Mouse (Mus musculus) MEL (cell line): ENCODE results near the gene Tmod1.

Experiments
- CTCF ChIP-seq, 3 experiments: IDR thresholded peaks in 2 of 3; conservative IDR thresholded peaks in 1 of 3; 2 replicates each; pipeline ENCODE4 v1.5.1; 2011 to 2012; ENCODE audit warnings: low read length in 3 of 3, low read depth in 2 of 3, mild to moderate bottlenecking in 2 of 3, improper control_type of control experiment in 1 of 3, inconsistent platforms in 1 of 3, mixed read lengths in 1 of 3, moderate library complexity in 1 of 3; ENCODE audit not compliant: control insufficient read depth in 1 of 3, insufficient read depth in 1 of 3, poor library complexity in 1 of 3, severe bottlenecking in 1 of 3
- E2F4 ChIP-seq: IDR thresholded peaks from 2 replicates; pipeline ENCODE4 v1.6.1; 2011; ENCODE audit warnings: low read depth, low read length, improper control_type of control experiment, borderline replicate concordance
- GATA1 ChIP-seq: IDR thresholded peaks from 2 replicates; pipeline ENCODE4 v1.6.1; 2011; ENCODE audit warnings: low read depth, low read length, improper control_type of control experiment
- MAFK ChIP-seq: IDR thresholded peaks from 2 replicates; pipeline ENCODE4 v1.6.1; 2011; ENCODE audit warnings: low read depth, mild to moderate bottlenecking, low read length, improper control_type of control experiment, borderline replicate concordance

- no peak for TF ChIP-seq GATA1
- no peak for TF ChIP-seq CTCF (IDR thresholded peaks at IDR 0.05 in 2 of 3, conservative IDR thresholded peaks at IDR 0.05 in 1 of 3; ENCODE audit: control insufficient read depth in 1 of 3, insufficient read depth in 1 of 3, low read depth in 2 of 3, low read length in 3 of 3, poor library complexity in 1 of 3, severe bottlenecking in 1 of 3)
- TF ChIP-seq E2F4: no peak
- no peak for TF ChIP-seq MAFK
These were observed 57.1 kb downstream of the Tmod1 start for GRCm38 (mm10) chr4:46095826-46096159.
